Comparison of ENCODE assay signal across 8 mouse cellular contexts in the genomic region with DNA sequence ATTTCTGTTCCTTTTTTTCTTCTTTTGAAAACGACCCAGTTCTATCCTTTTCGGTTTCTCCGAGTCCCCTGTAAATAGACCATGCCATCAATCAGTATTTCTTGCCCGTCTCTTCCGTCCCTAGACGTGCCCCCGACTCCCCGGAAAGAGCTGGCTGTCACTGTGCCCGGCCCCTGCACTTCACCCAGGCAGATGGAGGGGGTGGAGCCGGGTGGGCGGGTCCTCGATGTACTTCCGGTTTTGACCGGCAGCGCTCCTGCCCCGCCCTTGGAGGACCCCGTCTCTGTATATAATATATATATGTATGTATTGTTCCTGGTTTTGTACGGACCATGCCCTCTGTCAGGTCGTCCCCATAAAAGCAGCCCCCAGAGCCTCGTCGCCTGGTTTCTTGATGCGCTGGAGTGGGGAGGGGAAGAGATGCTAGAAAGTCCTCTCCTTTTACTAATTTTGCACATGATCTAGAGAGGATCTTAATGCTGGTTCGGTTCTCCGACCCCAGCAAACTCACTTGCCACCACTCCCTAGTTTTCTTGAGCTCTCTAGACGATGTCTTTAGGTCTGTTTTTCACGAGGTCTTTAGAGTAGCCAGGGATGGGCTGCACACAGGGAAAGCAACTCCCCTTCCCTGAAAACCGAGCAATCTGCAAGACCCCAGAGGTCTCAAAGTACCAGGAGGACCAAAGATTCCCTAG. TPM values are rescaled to one million over a fixed set of nuclear protein-coding genes. Genes with fewer than 3 reads are reported as not detected.
DNase-seq lines count a peak whose midpoint lies in the region; ATAC-seq and TF ChIP-seq lines count a peak whose summit lies in the region.

No protein-coding gene starts in this region.

- H3K4me2 ChIP-seq in intestine, embryonic 14.5 days (ENCODE audit: low read length): peak overlapping the region; percentile 83
- peak overlapping the region; percentile 73 for H3K4me2 ChIP-seq in limb, embryonic 14.5 days (replicated peaks; ENCODE audit: low read depth, low read length, severe bottlenecking)
- peak overlapping the region; percentile 73 for H3K4me2 ChIP-seq in midbrain, embryonic 13.5 days (replicated peaks)

- peaks cover 41% of the 10 kb centered on the region for H3K36me3 ChIP-seq in intestine, embryonic 14.5 days (ENCODE audit: control insufficient read depth, insufficient read depth, low read length)
- peaks cover 43% of the 10 kb centered on the region for H3K36me3 ChIP-seq in limb, embryonic 14.5 days (ENCODE audit: control insufficient read depth, insufficient read depth, low read length)
- H3K36me3 ChIP-seq in midbrain, embryonic 13.5 days: peaks cover 41% of the 10 kb centered on the region

- peak; percentile 72 for ATAC-seq in intestine, embryonic 14.5 days (replicated peaks; ENCODE audit: low FRiP score, low TSS enrichment, low read depth)
- peak; percentile 67 for ATAC-seq in limb, embryonic 14.5 days (ENCODE audit: low FRiP score, low read depth)
- ATAC-seq in midbrain, embryonic 13.5 days: peak; percentile 69

- H3K27me3 ChIP-seq in intestine, embryonic 14.5 days (replicated peaks; ENCODE audit: control insufficient read depth, insufficient read depth, low read length): no peaks in the 10 kb centered on the region
- no peaks in the 10 kb centered on the region for H3K27me3 ChIP-seq in limb, embryonic 14.5 days (ENCODE audit: control insufficient read depth, insufficient read depth, low read length)
- H3K27me3 ChIP-seq in midbrain, embryonic 13.5 days: no peaks in the 10 kb centered on the region

- 0 out of 2 replicates have a peak, but pooled peaks have one; percentile 36 for TF ChIP-seq POLR2A in limb, embryonic 14.5 days (IDR thresholded peaks at IDR 0.05; ENCODE audit: borderline replicate concordance, extremely low read depth, insufficient read depth, insufficient read length)

- H3K4me3 ChIP-seq in intestine, embryonic 14.5 days (ENCODE audit: low read depth, low read length): peak overlapping the region; percentile 38
- peak overlapping the region; percentile 37 for H3K4me3 ChIP-seq in limb, embryonic 14.5 days (replicated peaks; ENCODE audit: low read length)
- peak overlapping the region; percentile 39 for H3K4me3 ChIP-seq in midbrain, embryonic 13.5 days (replicated peaks)

- DNase-seq in ovary, adult 18-20 months (ENCODE audit: low spot score): peak; percentile 73
- no peak for DNase-seq in ovary, postnatal 10 days (ENCODE audit: low spot score)
- DNase-seq in embryo, embryonic 10.5 days (ENCODE audit: low spot score): peak; percentile 86
- peak; percentile 82 for DNase-seq in gastrocnemius, postnatal 25 days
- peak; percentile 91 for DNase-seq in intestine, embryonic 14.5 days (ENCODE audit: low spot score)
- DNase-seq in limb, embryonic 14.5 days (ENCODE audit: low spot score): peak; percentile 81
- peak; percentile 79 to 88 for DNase-seq in spleen, postnatal 10 days (ENCODE audit: low spot score in 2 of 2)

- H3K9ac ChIP-seq in intestine, embryonic 14.5 days (ENCODE audit: low read length): peak overlapping the region; percentile 41
- peak overlapping the region; percentile 53 for H3K9ac ChIP-seq in limb, embryonic 14.5 days (ENCODE audit: low read depth, low read length, severe bottlenecking)
- H3K9ac ChIP-seq in midbrain, embryonic 13.5 days (replicated peaks): peak overlapping the region; percentile 66

- WGBS in intestine, embryonic 14.5 days: under 1% methylated on average over 27 of the region's 27 CpGs
- WGBS in limb, embryonic 14.5 days: 4% methylated on average over 27 of the region's 27 CpGs
- WGBS in midbrain, embryonic 13.5 days: 2% methylated on average over 27 of the region's 27 CpGs

- H3K4me1 ChIP-seq in intestine, embryonic 14.5 days (replicated peaks; ENCODE audit: control insufficient read depth, insufficient read depth, low read length): peaks cover 33% of the 10 kb centered on the region
- H3K4me1 ChIP-seq in limb, embryonic 14.5 days (ENCODE audit: control insufficient read depth, insufficient read depth, low read length): peaks cover 29% of the 10 kb centered on the region
- H3K4me1 ChIP-seq in midbrain, embryonic 13.5 days (replicated peaks): peaks cover 55% of the 10 kb centered on the region

- H3K27ac ChIP-seq in intestine, embryonic 14.5 days (ENCODE audit: low read depth): peak overlapping the region; percentile 60
- peak overlapping the region; percentile 56; the same call in 1 of the 2 replicates for H3K27ac ChIP-seq in limb, embryonic 14.5 days (replicated peaks; ENCODE audit: low read depth, low read length)
- H3K27ac ChIP-seq in midbrain, embryonic 13.5 days: peak overlapping the region; percentile 81

- H3K9me3 ChIP-seq in intestine, embryonic 14.5 days (ENCODE audit: control insufficient read depth, low read length): no peaks in the 10 kb centered on the region
- no peaks in the 10 kb centered on the region for H3K9me3 ChIP-seq in limb, embryonic 14.5 days (ENCODE audit: control insufficient read depth, low read length)
- H3K9me3 ChIP-seq in midbrain, embryonic 13.5 days: no peaks in the 10 kb centered on the region

RNA-seq across cellular contexts. Expression of a gene that starts 3.0 kb away (rescaled TPM):
- under 1 TPM; 0.61 to 0.80 TPM for total RNA-seq in gastrocnemius, postnatal 25 days (2021)
- 20.3 and 22.1 TPM in 2 replicates for polyA plus RNA-seq in intestine, embryonic 14.5 days (2014; fragmentation: Nextera tagmentation; extraction: Ambion mirVana)
- polyA plus RNA-seq in limb, embryonic 14.5 days (2012; rRNA removed): 46.0 and 59.7 TPM in 2 replicates
- polyA plus RNA-seq in limb, embryonic 14.5 days (2014; fragmentation: Nextera tagmentation; extraction: Ambion mirVana): 25.5 and 31.7 TPM in 2 replicates
- polyA plus RNA-seq in midbrain, embryonic 13.5 days (2015; fragmentation: Nextera tagmentation; extraction: Ambion mirVana): 123 and 141 TPM in 2 replicates

RNA-seq across cellular contexts. Expression of a gene that starts 15.8 kb away (rescaled TPM):
- 10 to 100 TPM; 21.8 to 30.0 TPM for total RNA-seq in gastrocnemius, postnatal 25 days (2021)
- polyA plus RNA-seq in intestine, embryonic 14.5 days (2014; fragmentation: Nextera tagmentation; extraction: Ambion mirVana): 11.9 and 12.2 TPM in 2 replicates
- polyA plus RNA-seq in limb, embryonic 14.5 days (2012; rRNA removed): 32.8 and 34.6 TPM in 2 replicates
- polyA plus RNA-seq in limb, embryonic 14.5 days (2014; fragmentation: Nextera tagmentation; extraction: Ambion mirVana): 17.3 and 17.9 TPM in 2 replicates
- 17.4 and 17.8 TPM in 2 replicates for polyA plus RNA-seq in midbrain, embryonic 13.5 days (2015; fragmentation: Nextera tagmentation; extraction: Ambion mirVana)

RNA-seq across cellular contexts. Expression of a gene that starts 30.5 kb away (rescaled TPM):
- 100 to 1,000 TPM; 255 to 276 TPM for total RNA-seq in gastrocnemius, postnatal 25 days (2021)
- 0.22 TPM in 1 of 2 replicates, not detected in the other for polyA plus RNA-seq in intestine, embryonic 14.5 days (2014; fragmentation: Nextera tagmentation; extraction: Ambion mirVana)
- polyA plus RNA-seq in limb, embryonic 14.5 days (2012; rRNA removed): 19.4 and 32.9 TPM in 2 replicates
- polyA plus RNA-seq in limb, embryonic 14.5 days (2014; fragmentation: Nextera tagmentation; extraction: Ambion mirVana): 9.1 and 10.2 TPM in 2 replicates
- polyA plus RNA-seq in midbrain, embryonic 13.5 days (2015; fragmentation: Nextera tagmentation; extraction: Ambion mirVana): 0.17 TPM in 1 of 2 replicates, not detected in the other

RNA-seq across cellular contexts. Expression of a gene that starts 34.5 kb away (rescaled TPM):
- total RNA-seq in gastrocnemius, postnatal 25 days (2021): 100 to 1,000 TPM; 351 to 396 TPM
- 26.4 and 29.6 TPM in 2 replicates for polyA plus RNA-seq in intestine, embryonic 14.5 days (2014; fragmentation: Nextera tagmentation; extraction: Ambion mirVana)
- 29.6 and 36.3 TPM in 2 replicates for polyA plus RNA-seq in limb, embryonic 14.5 days (2012; rRNA removed)
- 34.9 and 38.8 TPM in 2 replicates for polyA plus RNA-seq in limb, embryonic 14.5 days (2014; fragmentation: Nextera tagmentation; extraction: Ambion mirVana)
- 21.4 and 24.7 TPM in 2 replicates for polyA plus RNA-seq in midbrain, embryonic 13.5 days (2015; fragmentation: Nextera tagmentation; extraction: Ambion mirVana)

RNA-seq across cellular contexts. Expression of a gene that starts 39.3 kb away (rescaled TPM):
- total RNA-seq in gastrocnemius, postnatal 25 days (2021): not detected
- polyA plus RNA-seq in intestine, embryonic 14.5 days (2014; fragmentation: Nextera tagmentation; extraction: Ambion mirVana): not detected in 2 replicates
- polyA plus RNA-seq in limb, embryonic 14.5 days (2012; rRNA removed): 0.41 and 0.58 TPM in 2 replicates
- 0.29 TPM in 1 of 2 replicates, not detected in the other for polyA plus RNA-seq in limb, embryonic 14.5 days (2014; fragmentation: Nextera tagmentation; extraction: Ambion mirVana)
- polyA plus RNA-seq in midbrain, embryonic 13.5 days (2015; fragmentation: Nextera tagmentation; extraction: Ambion mirVana): not detected in 2 replicates
